Mouse (Mus musculus): ENCODE data around the gene Fancc. TPM values are rescaled to one million over a fixed set of nuclear protein-coding genes. Genes with fewer than 3 reads are reported as not detected.

Fancc gene
- polyA plus RNA-seq, 1 experiment from 2014 or later = 5.2 TPM

GRCm38 (mm10) chr13:63290126-63290525, 207.0 kb downstream of the Fancc start:
- Histone ChIP-seq H3K4me3 (ENCODE audit: low read depth, low read length) (no peak overlapping the region), H3K36me3 (replicated peaks; ENCODE audit: insufficient read depth, low read length) (peaks cover 30% of the 10 kb centered on the region), H3K27ac (ENCODE audit: low read depth) (peak overlapping the region; percentile 34), H3K4me2 (ENCODE audit: low read depth, low read length) (no peak overlapping the region), H3K27me3 (ENCODE audit: insufficient read depth, low read length) (no peaks in the 10 kb centered on the region), H3K4me1 (ENCODE audit: insufficient read depth) (peaks cover 32% of the 10 kb centered on the region), H3K9me3 (ENCODE audit: low read length) (no peaks in the 10 kb centered on the region), H3K9ac (replicated peaks) (no peak overlapping the region)
- ATAC-seq (no peak), DNase-seq (no peak)
- TF ChIP-seq EP300 (IDR thresholded peaks at IDR 0.05; ENCODE audit: low read depth) (no peak), CTCF (IDR thresholded peaks at IDR 0.05; ENCODE audit: low read depth) (no peak)
- WGBS (ENCODE audit: insufficient replicate concordance) = 82% methylated on average over 4 of the region's 4 CpGs

DNA sequence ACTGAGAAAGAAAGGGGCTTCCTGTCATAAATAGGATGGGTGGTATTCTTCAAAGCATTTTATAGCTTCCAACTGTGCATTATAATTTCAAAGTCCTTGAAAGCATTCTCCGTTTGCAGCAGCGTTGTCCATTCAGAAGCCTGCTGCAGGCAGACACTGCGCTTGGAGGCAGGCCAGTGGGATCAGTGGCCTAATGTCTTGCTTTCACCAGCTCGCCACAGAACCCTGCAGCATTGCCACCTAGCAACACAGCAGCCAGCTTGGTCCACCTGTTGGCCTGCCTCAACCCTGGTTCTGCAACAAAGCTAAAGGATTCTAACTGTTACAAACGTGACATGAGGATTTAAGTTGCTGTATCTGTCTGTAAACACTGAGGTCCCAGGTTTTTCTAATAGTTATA, 207.4 kb downstream of the Fancc start:
- ATAC-seq (no peak), DNase-seq (no peak)
- 85% methylated on average over 5 of the region's 5 CpGs for WGBS (ENCODE audit: insufficient replicate concordance)
- Histone ChIP-seq H3K4me3 (ENCODE audit: low read depth, low read length) (no peak overlapping the region), H3K4me2 (ENCODE audit: low read depth, low read length) (no peak overlapping the region), H3K27ac (ENCODE audit: low read depth) (no peak overlapping the region), H3K27me3 (ENCODE audit: insufficient read depth, low read length) (no peaks in the 10 kb centered on the region), H3K36me3 (replicated peaks; ENCODE audit: insufficient read depth, low read length) (peaks cover 32% of the 10 kb centered on the region), H3K4me1 (ENCODE audit: insufficient read depth) (peaks cover 30% of the 10 kb centered on the region), H3K9me3 (ENCODE audit: low read length) (no peaks in the 10 kb centered on the region), H3K9ac (replicated peaks) (no peak overlapping the region)
- TF ChIP-seq EP300 (IDR thresholded peaks at IDR 0.05; ENCODE audit: low read depth) = no peak
- TF ChIP-seq CTCF (IDR thresholded peaks at IDR 0.05; ENCODE audit: low read depth) = no peak

GRCm38 (mm10) chr13:63289152-63289551, 207.9 kb downstream of the Fancc start:
- H3K4me1 ChIP-seq (ENCODE audit: insufficient read depth) = peaks cover 25% of the 10 kb centered on the region
- H3K27ac ChIP-seq (ENCODE audit: low read depth) = no peak overlapping the region
- no peaks in the 10 kb centered on the region for H3K27me3 ChIP-seq (ENCODE audit: insufficient read depth, low read length)

DNA sequence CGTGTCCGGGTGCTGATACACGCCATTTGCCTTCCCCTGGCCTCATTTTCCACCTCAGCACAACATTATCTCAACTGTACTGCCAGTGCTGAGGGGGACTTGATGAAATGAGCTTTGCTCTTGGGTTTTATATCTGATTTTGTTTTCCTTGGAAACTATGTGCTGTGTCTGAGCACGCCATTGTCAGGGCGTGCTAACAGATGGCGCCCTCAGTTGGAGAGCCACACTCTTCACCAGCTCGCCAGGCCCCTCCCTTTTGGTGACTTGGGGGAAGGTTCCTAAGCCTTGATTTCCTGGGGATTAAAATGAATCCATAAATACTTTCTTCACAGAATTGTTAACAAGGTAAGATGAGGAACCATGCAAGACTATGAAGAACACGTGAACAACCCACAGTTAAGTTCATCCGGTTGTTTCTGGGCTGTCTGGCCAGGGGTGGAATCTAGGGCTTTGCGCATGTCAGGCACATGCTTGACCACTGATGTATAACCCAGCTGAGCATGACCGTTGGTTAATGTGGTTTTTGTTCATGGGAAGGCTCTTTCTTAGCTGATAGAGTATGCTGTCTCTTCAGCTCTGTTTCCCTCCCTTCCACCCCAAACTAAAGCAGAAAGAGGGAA, 210.5 kb downstream of the Fancc start:
- DNase-seq (no peak), ATAC-seq (0 out of 2 replicates have a peak, but pooled peaks have one; percentile 23)
- Histone ChIP-seq H3K27me3 (ENCODE audit: insufficient read depth, low read length) (no peaks in the 10 kb centered on the region), H3K9ac (replicated peaks) (no peak overlapping the region), H3K4me3 (ENCODE audit: low read depth, low read length) (no peak overlapping the region), H3K9me3 (ENCODE audit: low read length) (no peaks in the 10 kb centered on the region), H3K4me2 (ENCODE audit: low read depth, low read length) (no peak overlapping the region), H3K36me3 (replicated peaks; ENCODE audit: insufficient read depth, low read length) (peaks cover 38% of the 10 kb centered on the region), H3K27ac (ENCODE audit: low read depth) (no peak overlapping the region), H3K4me1 (ENCODE audit: insufficient read depth) (peaks cover 8% of the 10 kb centered on the region; the same call in 1 of the 2 replicates)
- WGBS (ENCODE audit: insufficient replicate concordance) = 77% methylated on average over 11 of the region's 11 CpGs
- TF ChIP-seq EP300 (IDR thresholded peaks at IDR 0.05; ENCODE audit: low read depth) (no peak), CTCF (IDR thresholded peaks at IDR 0.05; ENCODE audit: low read depth) (no peak)

More at GRCm38 (mm10) chr13:63289152-63289551, 207.9 kb downstream of the Fancc start:
- TF ChIP-seq CTCF (IDR thresholded peaks at IDR 0.05; ENCODE audit: low read depth) = no peak
- TF ChIP-seq EP300 (IDR thresholded peaks at IDR 0.05; ENCODE audit: low read depth) = no peak
- Histone ChIP-seq H3K9me3 (ENCODE audit: low read length) (no peaks in the 10 kb centered on the region), H3K4me2 (ENCODE audit: low read depth, low read length) (no peak overlapping the region), H3K36me3 (replicated peaks; ENCODE audit: insufficient read depth, low read length) (peaks cover 32% of the 10 kb centered on the region), H3K4me3 (ENCODE audit: low read depth, low read length) (no peak overlapping the region), H3K9ac (replicated peaks) (no peak overlapping the region; the same call in 1 of the 2 replicates)
- DNase-seq = no peak
- no peak for ATAC-seq
- WGBS (ENCODE audit: insufficient replicate concordance) = 70% methylated on average over 4 of the region's 4 CpGs

- Histone ChIP-seq H3K9ac (replicated peaks) (no peak overlapping the region), H3K4me3 (ENCODE audit: low read depth, low read length) (no peak overlapping the region), H3K36me3 (replicated peaks; ENCODE audit: insufficient read depth, low read length) (peaks cover 34% of the 10 kb centered on the region), H3K27me3 (ENCODE audit: insufficient read depth, low read length) (no peaks in the 10 kb centered on the region), H3K27ac (ENCODE audit: low read depth) (no peak overlapping the region), H3K4me1 (ENCODE audit: insufficient read depth) (peaks cover 2% of the 10 kb centered on the region; the same call in 1 of the 2 replicates), H3K9me3 (ENCODE audit: low read length) (no peaks in the 10 kb centered on the region), H3K4me2 (ENCODE audit: low read depth, low read length) (no peak overlapping the region)
- 80% methylated on average over 3 of the region's 3 CpGs for WGBS (ENCODE audit: insufficient replicate concordance)
- ATAC-seq (no peak), DNase-seq (no peak)
- TF ChIP-seq EP300 (IDR thresholded peaks at IDR 0.05; ENCODE audit: low read depth) (no peak), CTCF (IDR thresholded peaks at IDR 0.05; ENCODE audit: low read depth) (no peak)
Measured at GRCm38 (mm10) chr13:63284748-63285147, 212.3 kb downstream of the Fancc start.

DNA sequence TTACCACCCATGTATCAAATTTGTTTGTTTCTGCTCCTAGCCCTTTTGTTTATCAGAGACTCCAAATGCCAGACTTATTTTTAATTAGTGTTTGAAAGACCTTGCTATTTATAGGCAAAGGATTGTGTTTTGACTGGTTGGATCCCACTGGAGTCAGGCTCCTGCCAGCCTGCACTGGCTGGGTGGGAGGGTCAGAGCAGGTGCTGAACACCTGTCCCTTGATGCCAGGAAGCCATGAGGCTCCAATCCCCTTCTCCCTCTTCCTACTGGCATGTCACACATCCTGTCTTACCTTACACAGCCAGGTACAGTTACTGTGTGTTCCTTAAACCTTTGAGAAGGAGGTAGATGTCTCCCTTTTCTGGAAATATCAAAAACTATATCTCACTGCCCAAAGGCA, 213.8 kb downstream of the Fancc start:
- no peak overlapping the region for H3K9ac ChIP-seq (replicated peaks)
- TF ChIP-seq EP300 (IDR thresholded peaks at IDR 0.05; ENCODE audit: low read depth) = no peak
- TF ChIP-seq CTCF (IDR thresholded peaks at IDR 0.05; ENCODE audit: low read depth) = no peak
- H3K4me1 ChIP-seq (ENCODE audit: insufficient read depth) = peaks cover 13% of the 10 kb centered on the region
- H3K9me3 ChIP-seq (ENCODE audit: low read length) = no peaks in the 10 kb centered on the region
- H3K27ac ChIP-seq (ENCODE audit: low read depth) = no peak overlapping the region
- H3K36me3 ChIP-seq (replicated peaks; ENCODE audit: insufficient read depth, low read length) = peaks cover 29% of the 10 kb centered on the region
- H3K4me2 ChIP-seq (ENCODE audit: low read depth, low read length) = no peak overlapping the region
- H3K27me3 ChIP-seq (ENCODE audit: insufficient read depth, low read length) = no peaks in the 10 kb centered on the region
- no peak for ATAC-seq
- no peak for DNase-seq
- no peak overlapping the region for H3K4me3 ChIP-seq (ENCODE audit: low read depth, low read length)
